Mouse (Mus musculus) heart, embryonic 14.5 days (tissue): ENCODE data around the gene Pik3ca. TPM values are rescaled to one million over a fixed set of nuclear protein-coding genes. Genes with fewer than 3 reads are reported as not detected.

Experiments used
- ATAC-seq: fragments of 200-750 bp; cut with Nextera tagmentation; 2 replicates; pipeline ENCODE4 v1.8.0; 2017; ENCODE audit warnings: low read depth, moderate TSS enrichment; ENCODE audit not compliant: insufficient number of reproducible peaks, insufficient read depth, low FRiP score
- H3K27ac ChIP-seq, 2 experiments: fragments of 200-500 bp in 1 of 2; fragments of 300-500 bp in 1 of 2; sonication (generic) in 1 of 2; replicated peaks in 1 of 2; 2 replicates each; pipeline ENCODE4 v1.5.1; 2012 to 2014; ENCODE audit warnings: low read depth in 2 of 2, low read length in 2 of 2, control low read depth in 1 of 2, mild to moderate bottlenecking in 1 of 2, mixed read lengths in 1 of 2; ENCODE audit not compliant: control insufficient read depth in 1 of 2, insufficient read depth in 1 of 2
- H3K27me3 ChIP-seq: fragments of 300-500 bp; sonication (generic); 2 replicates; pipeline ENCODE4 v1.6.1; 2014; ENCODE audit warnings: mild to moderate bottlenecking, low read length, control low read depth; ENCODE audit not compliant: control insufficient read depth, insufficient read depth
- H3K36me3 ChIP-seq: fragments of 300-500 bp; sonication (generic); 2 replicates; pipeline ENCODE4 v1.6.1; 2014; ENCODE audit warnings: mild to moderate bottlenecking, control low read depth, low read length, mixed read lengths; ENCODE audit not compliant: control insufficient read depth, insufficient read depth
- H3K4me1 ChIP-seq, 2 experiments: fragments of 200-500 bp in 1 of 2; fragments of 300-500 bp in 1 of 2; sonication (generic) in 1 of 2; 2 replicates each; pipeline ENCODE4 v1.6.1; 2012 to 2014; ENCODE audit warnings: low read length in 2 of 2, control low read depth in 1 of 2, mixed read lengths in 1 of 2; ENCODE audit not compliant: control insufficient read depth in 2 of 2, insufficient read depth in 2 of 2
- H3K4me2 ChIP-seq: fragments of 300-500 bp; sonication (generic); 2 replicates; pipeline ENCODE4 v1.6.1; 2014; ENCODE audit warnings: mild to moderate bottlenecking, low read length
- H3K4me3 ChIP-seq, 2 experiments: fragments of 200-500 bp in 1 of 2; fragments of 300-500 bp in 1 of 2; sonication (generic) in 1 of 2; 2 replicates each; pipeline ENCODE4 v1.5.1; 2012 to 2014; ENCODE audit warnings: low read length in 2 of 2, mild to moderate bottlenecking in 2 of 2, control low read depth in 1 of 2, low read depth in 1 of 2, moderate library complexity in 1 of 2; ENCODE audit not compliant: control insufficient read depth in 1 of 2, insufficient read depth in 1 of 2
- H3K9ac ChIP-seq: fragments of 300-500 bp; sonication (generic); 2 replicates; pipeline ENCODE4 v1.6.1; 2014; ENCODE audit warnings: mild to moderate bottlenecking, low read length
- H3K9me3 ChIP-seq: fragments of 300-500 bp; sonication (generic); 2 replicates; pipeline ENCODE4 v1.6.1; 2016; ENCODE audit warnings: low read length, control low read depth; ENCODE audit not compliant: control insufficient read depth
- WGBS: fragments of 180-500 bp; shearing (Covaris S2); extraction: QIAGEN DNeasy Blood & Tissue Kit; methylation state at CpG from one replicate; pipeline ENCODE4 v1.1.7; 2014; 5-methylcytosine and 5-hydroxymethylcytosine counted together
- polyA plus RNA-seq: library from polyadenylated mRNA; unstranded; fragments of >200 nt; fragmentation: Nextera tagmentation; extraction: Ambion mirVana; gene quantifications from 2 replicates; pipeline ENCODE4 v1.2.1, GENCODE M21; 2014

Pik3ca gene
- polyA plus RNA-seq, 1 experiment from 2014 or later = 17.0 TPM

GRCm38 (mm10) chr3:32459777-32460176 is 62.3 kb downstream of the Pik3ca start:
- Histone ChIP-seq H3K27ac (no peak overlapping the region), H3K9me3 (no peaks in the 10 kb centered on the region), H3K4me1 (no peaks in the 10 kb centered on the region), H3K27me3 (no peaks in the 10 kb centered on the region), H3K4me2 (no peak overlapping the region), H3K4me3 (no peak overlapping the region), H3K9ac (no peak overlapping the region), H3K36me3 (peaks cover 95% of the 10 kb centered on the region)
- 61% methylated on average over 4 of the region's 4 CpGs for WGBS
- no peak for ATAC-seq

GRCm38 (mm10) chr3:32467321-32467720 is 69.8 kb downstream of the Pik3ca start:
- Histone ChIP-seq H3K36me3 (peaks cover 29% of the 10 kb centered on the region), H3K27ac (no peak overlapping the region), H3K9me3 (no peaks in the 10 kb centered on the region), H3K27me3 (no peaks in the 10 kb centered on the region), H3K4me2 (no peak overlapping the region), H3K4me3 (no peak overlapping the region), H3K9ac (no peak overlapping the region), H3K4me1 (peaks cover 4 to 8% of the 10 kb centered on the region in 2 experiments; a peak in 3 of 4 replicates)
- ATAC-seq = no peak
- 95% methylated on average over 4 of the region's 4 CpGs for WGBS

GRCm38 (mm10) chr3:32468411-32468810 is 70.9 kb downstream of the Pik3ca start:
- no peak overlapping the region for H3K9ac ChIP-seq
- no peak for ATAC-seq
- no peak overlapping the region for H3K4me2 ChIP-seq
- no peaks in the 10 kb centered on the region for H3K9me3 ChIP-seq
- peaks cover 8 to 13% of the 10 kb centered on the region in 2 experiments; a peak in 3 of 4 replicates for H3K4me1 ChIP-seq
- H3K27me3 ChIP-seq = no peaks in the 10 kb centered on the region
- WGBS = 81% methylated on average over 4 of the region's 4 CpGs
- H3K4me3 ChIP-seq = no peak overlapping the region
- H3K36me3 ChIP-seq = peaks cover 18% of the 10 kb centered on the region
- no peak overlapping the region for H3K27ac ChIP-seq

- Histone ChIP-seq H3K36me3 (peaks cover 3% of the 10 kb centered on the region; the same call in 1 of the 2 replicates), H3K27me3 (no peaks in the 10 kb centered on the region), H3K27ac (no peak overlapping the region), H3K4me1 (peaks cover 8 to 13% of the 10 kb centered on the region in 2 experiments; a peak in 3 of 4 replicates), H3K4me2 (no peak overlapping the region), H3K4me3 (no peak overlapping the region), H3K9ac (no peak overlapping the region), H3K9me3 (no peaks in the 10 kb centered on the region)
- no peak for ATAC-seq
- 81% methylated on average over 7 of the region's 7 CpGs for WGBS
These were observed 73.0 kb downstream of the Pik3ca start for GRCm38 (mm10) chr3:32470449-32470848.

- H3K9me3 ChIP-seq = no peaks in the 10 kb centered on the region
- no peak overlapping the region for H3K9ac ChIP-seq
- H3K4me2 ChIP-seq = no peak overlapping the region
- no peaks in the 10 kb centered on the region for H3K27me3 ChIP-seq
- no peak overlapping the region for H3K27ac ChIP-seq
- WGBS = 48% methylated on average over 6 of the region's 6 CpGs
- no peak for ATAC-seq
- no peak overlapping the region for H3K4me3 ChIP-seq
- peaks cover 1% of the 10 kb centered on the region; the same call in 1 of the 2 replicates for H3K36me3 ChIP-seq
- peaks cover 8 to 13% of the 10 kb centered on the region in 2 experiments; a peak in 3 of 4 replicates for H3K4me1 ChIP-seq
These were observed 73.6 kb downstream of the Pik3ca start for GRCm38 (mm10) chr3:32471098-32471497.

- Histone ChIP-seq H3K9me3 (no peaks in the 10 kb centered on the region), H3K36me3 (no peaks in the 10 kb centered on the region), H3K27ac (no peak overlapping the region), H3K27me3 (no peaks in the 10 kb centered on the region), H3K9ac (no peak overlapping the region), H3K4me3 (no peak overlapping the region), H3K4me1 (peaks cover 8 to 13% of the 10 kb centered on the region in 2 experiments; a peak in 3 of 4 replicates), H3K4me2 (peak overlapping the region; percentile 20)
- 40% methylated on average over 14 of the region's 14 CpGs for WGBS
- peak; percentile 64 for ATAC-seq
These were observed 74.9 kb downstream of the Pik3ca start for GRCm38 (mm10) chr3:32472191-32472900.

- no peak overlapping the region for H3K9ac ChIP-seq
- no peaks in the 10 kb centered on the region for H3K27me3 ChIP-seq
- WGBS = 85% methylated on average over 10 of the region's 10 CpGs
- no peak overlapping the region for H3K4me3 ChIP-seq
- no peak for ATAC-seq
- no peaks in the 10 kb centered on the region for H3K36me3 ChIP-seq
- H3K9me3 ChIP-seq = no peaks in the 10 kb centered on the region
- no peak overlapping the region for H3K27ac ChIP-seq
- no peak overlapping the region for H3K4me2 ChIP-seq
- peaks cover 8 to 13% of the 10 kb centered on the region in 2 experiments; a peak in 3 of 4 replicates for H3K4me1 ChIP-seq
These were observed 75.7 kb downstream of the Pik3ca start for GRCm38 (mm10) chr3:32473184-32473583.
